ENCODE assay signal across 13 mouse cellular contexts in the genomic region with DNA sequence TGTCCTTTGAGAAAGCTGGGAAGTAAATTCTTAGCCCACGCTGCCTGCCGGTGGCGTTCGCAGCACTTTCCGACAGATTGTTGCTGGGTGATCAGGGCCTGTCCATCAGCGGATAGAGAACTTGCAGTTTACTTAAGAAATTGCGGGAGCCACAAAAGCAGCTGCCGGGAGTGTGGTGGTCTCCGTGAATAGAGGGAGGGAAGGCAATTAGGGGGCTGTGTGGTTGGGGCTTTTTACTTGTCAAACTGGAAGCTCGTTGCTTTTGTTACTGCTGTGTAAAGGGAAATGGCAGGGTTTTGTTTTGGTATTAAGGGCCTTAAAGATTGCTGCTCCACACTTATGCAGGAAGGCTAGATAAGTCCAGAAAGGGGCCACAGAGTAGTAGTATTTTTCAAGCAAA.
DNase-seq lines count a peak whose midpoint lies in the region; ATAC-seq and TF ChIP-seq lines count a peak whose summit lies in the region.
"Had no signal": no experiment of that assay in that cellular context is flagged by ENCODE, and none has a peak within 500 bp of the region (broad histone marks: within the 10 kb centered on the region; RNA-seq: fewer than 3 reads in every experiment).

No protein-coding gene starts in this region.

- no peak for TF ChIP-seq CTCF in hindbrain, postnatal 0 days (IDR thresholded peaks at IDR 0.05; ENCODE audit: low read depth)

- H3K9ac ChIP-seq in neural tube, embryonic 11.5 days (ENCODE audit: low read length): no peak overlapping the region
- no peak overlapping the region for H3K9ac ChIP-seq in neural tube, embryonic 15.5 days (replicated peaks)
- H3K9ac ChIP-seq in embryonic facial prominence, embryonic 13.5 days: 0 out of 2 replicates have a peak overlapping the region, but pooled peaks have one; percentile 21
- H3K9ac ChIP-seq in hindbrain, postnatal 0 days (replicated peaks; ENCODE audit: low read length): no peak overlapping the region
- H3K9ac ChIP-seq in stomach, embryonic 15.5 days: no peak overlapping the region

- no peak overlapping the region for H3K4me3 ChIP-seq in neural tube, embryonic 11.5 days (ENCODE audit: low read depth, low read length)
- H3K4me3 ChIP-seq in neural tube, embryonic 15.5 days (replicated peaks): no peak overlapping the region
- no peak overlapping the region for H3K4me3 ChIP-seq in embryonic facial prominence, embryonic 13.5 days
- no peak overlapping the region for H3K4me3 ChIP-seq in hindbrain, postnatal 0 days (ENCODE audit: low read length)
- H3K4me3 ChIP-seq in stomach, embryonic 15.5 days (replicated peaks): no peak overlapping the region

- WGBS in neural tube, embryonic 11.5 days: 5% methylated on average over 10 of the region's 10 CpGs
- 7% methylated on average over 10 of the region's 10 CpGs for WGBS in neural tube, embryonic 15.5 days
- WGBS in embryonic facial prominence, embryonic 13.5 days: 14% methylated on average over 10 of the region's 10 CpGs
- WGBS in hindbrain, postnatal 0 days: 18% methylated on average over 10 of the region's 10 CpGs
- WGBS in stomach, embryonic 15.5 days: 30% methylated on average over 10 of the region's 10 CpGs

- H3K27me3 ChIP-seq in neural tube, embryonic 11.5 days (ENCODE audit: control insufficient read depth, insufficient read depth, low read length): 0 out of 2 replicates have a peak, but pooled peaks cover 2% of the 10 kb centered on the region
- H3K27me3 ChIP-seq in neural tube, embryonic 15.5 days (replicated peaks): peaks cover 58% of the 10 kb centered on the region
- peaks cover 9% of the 10 kb centered on the region for H3K27me3 ChIP-seq in embryonic facial prominence, embryonic 13.5 days
- H3K27me3 ChIP-seq in hindbrain, postnatal 0 days (ENCODE audit: insufficient read depth, low read length): peaks cover 5% of the 10 kb centered on the region; the same call in 1 of the 2 replicates
- H3K27me3 ChIP-seq in stomach, embryonic 15.5 days (replicated peaks): no peaks in the 10 kb centered on the region

- H3K4me1 ChIP-seq in neural tube, embryonic 11.5 days (ENCODE audit: control insufficient read depth, insufficient read depth, low read length): peaks cover 30% of the 10 kb centered on the region
- peaks cover 17% of the 10 kb centered on the region for H3K4me1 ChIP-seq in neural tube, embryonic 15.5 days
- H3K4me1 ChIP-seq in embryonic facial prominence, embryonic 13.5 days: peaks cover 76% of the 10 kb centered on the region
- no peaks in the 10 kb centered on the region for H3K4me1 ChIP-seq in hindbrain, postnatal 0 days (ENCODE audit: insufficient read depth, low read length)
- peaks cover 45% of the 10 kb centered on the region for H3K4me1 ChIP-seq in stomach, embryonic 15.5 days

- no peak overlapping the region for H3K27ac ChIP-seq in neural tube, embryonic 11.5 days (ENCODE audit: low read depth, low read length)
- H3K27ac ChIP-seq in neural tube, embryonic 15.5 days (replicated peaks): no peak overlapping the region
- no peak overlapping the region; the same call in 1 of the 2 replicates for H3K27ac ChIP-seq in embryonic facial prominence, embryonic 13.5 days
- no peak overlapping the region for H3K27ac ChIP-seq in hindbrain, postnatal 0 days
- no peak overlapping the region for H3K27ac ChIP-seq in stomach, embryonic 15.5 days

- no peak overlapping the region for H3K4me2 ChIP-seq in neural tube, embryonic 11.5 days (ENCODE audit: low read depth)
- no peak overlapping the region for H3K4me2 ChIP-seq in neural tube, embryonic 15.5 days
- peak overlapping the region; percentile 71 for H3K4me2 ChIP-seq in embryonic facial prominence, embryonic 13.5 days
- H3K4me2 ChIP-seq in hindbrain, postnatal 0 days (ENCODE audit: low read depth, low read length): peak overlapping the region; percentile 8; the same call in 1 of the 2 replicates
- H3K4me2 ChIP-seq in stomach, embryonic 15.5 days: 0 out of 2 replicates have a peak overlapping the region, but pooled peaks have one; percentile 21

- DNase-seq in neural tube, embryonic 11.5 days (ENCODE audit: low spot score): peak; percentile 53
- no peak for DNase-seq in hindbrain, postnatal 0 days (ENCODE audit: low spot score)
- DNase-seq in testis, postnatal 10 days (ENCODE audit: low spot score): no peak
- no peak for DNase-seq in urinary bladder, postnatal 14 days (ENCODE audit: low spot score)
- DNase-seq in kidney, adult 8-10 months: no peak
- DNase-seq: adrenal gland, adult 8-10 months; cerebellum, postnatal 10 days; kidney, adult 11 months; lung, postnatal 10 days; spleen, adult 18-20 months had no signal

- H3K36me3 ChIP-seq in neural tube, embryonic 11.5 days (ENCODE audit: control insufficient read depth, insufficient read depth, low read length): no peaks in the 10 kb centered on the region
- H3K36me3 ChIP-seq in neural tube, embryonic 15.5 days: no peaks in the 10 kb centered on the region
- H3K36me3 ChIP-seq in embryonic facial prominence, embryonic 13.5 days: no peaks in the 10 kb centered on the region
- no peaks in the 10 kb centered on the region for H3K36me3 ChIP-seq in hindbrain, postnatal 0 days (ENCODE audit: insufficient read depth, low read length)
- H3K36me3 ChIP-seq in stomach, embryonic 15.5 days: no peaks in the 10 kb centered on the region

- H3K9me3 ChIP-seq in neural tube, embryonic 11.5 days (ENCODE audit: control insufficient read depth, low read length): no peaks in the 10 kb centered on the region
- H3K9me3 ChIP-seq in neural tube, embryonic 15.5 days (replicated peaks): no peaks in the 10 kb centered on the region
- no peaks in the 10 kb centered on the region for H3K9me3 ChIP-seq in embryonic facial prominence, embryonic 13.5 days
- H3K9me3 ChIP-seq in hindbrain, postnatal 0 days (ENCODE audit: low read length): no peaks in the 10 kb centered on the region
- H3K9me3 ChIP-seq in stomach, embryonic 15.5 days: no peaks in the 10 kb centered on the region

- ATAC-seq in neural tube, embryonic 11.5 days (ENCODE audit: insufficient read depth, low FRiP score, low TSS enrichment): no peak
- no peak for ATAC-seq in neural tube, embryonic 15.5 days (ENCODE audit: low FRiP score)
- no peak for ATAC-seq in embryonic facial prominence, embryonic 13.5 days (ENCODE audit: insufficient number of reproducible peaks, insufficient read depth, low FRiP score, low TSS enrichment, low read depth)
- ATAC-seq in hindbrain, postnatal 0 days: no peak
- ATAC-seq in stomach, embryonic 15.5 days (ENCODE audit: insufficient read depth, low FRiP score, low read depth): no peak

Comparison
In these comparisons a context has a peak if more than half of its experiments do, and no peak if none do; other contexts are left out.
1. H3K4me2 ChIP-seq: peak in embryonic facial prominence, embryonic 13.5 days (single experiment), hindbrain, postnatal 0 days (single experiment) and stomach, embryonic 15.5 days (single experiment); none in neural tube, embryonic 11.5 days (single experiment) and neural tube, embryonic 15.5 days (single experiment).